Mouse (Mus musculus) MN1 (cell line): ENCODE results near the gene Pmf1.

ENCODE experiments used
- DNase-seq: peaks from one replicate; pipeline ENCODE4 v3.0.0-alpha.2; 2016; ENCODE audit warnings: low spot score

The Pmf1 gene

GRCm38 (mm10) chr3:88409741-88410644, at the start of gene Pmf1:
Pmf1 (minus strand) TSS chr3:88410331.
- peak; percentile 91 for DNase-seq

- peak; percentile 31 for DNase-seq
These were observed 48.7 kb upstream of the Pmf1 start for GRCm38 (mm10) chr3:88458778-88459219.

GRCm38 (mm10) chr3:88456746-88457532, 46.8 kb upstream of the Pmf1 start:
- no peak for DNase-seq

GRCm38 (mm10) chr3:88456313-88456712, 46.2 kb upstream of the Pmf1 start:
- no peak for DNase-seq

GRCm38 (mm10) chr3:88455588-88456264, 45.6 kb upstream of the Pmf1 start:
- no peak for DNase-seq

GRCm38 (mm10) chr3:88454762-88455587, 44.8 kb upstream of the Pmf1 start:
- DNase-seq = no peak

- no peak for DNase-seq
These were observed 43.9 kb upstream of the Pmf1 start for GRCm38 (mm10) chr3:88453986-88454385.

GRCm38 (mm10) chr3:88453369-88453768, 43.2 kb upstream of the Pmf1 start:
- DNase-seq = no peak

GRCm38 (mm10) chr3:88452716-88453115, 42.6 kb upstream of the Pmf1 start:
- no peak for DNase-seq

- no peak for DNase-seq
These were observed 42.1 kb upstream of the Pmf1 start for GRCm38 (mm10) chr3:88452246-88452645.

- no peak for DNase-seq
These were observed 40.4 kb upstream of the Pmf1 start for GRCm38 (mm10) chr3:88450379-88451131.

GRCm38 (mm10) chr3:88449395-88450023, 39.4 kb upstream of the Pmf1 start:
- no peak for DNase-seq

- no peak for DNase-seq
These were observed 38.3 kb upstream of the Pmf1 start for GRCm38 (mm10) chr3:88448443-88448842.

- DNase-seq = no peak
These were observed 37.6 kb upstream of the Pmf1 start for GRCm38 (mm10) chr3:88447676-88448183.

- no peak for DNase-seq
These were observed 36.5 kb upstream of the Pmf1 start for GRCm38 (mm10) chr3:88446471-88447123.

GRCm38 (mm10) chr3:88442888-88443287, 32.8 kb upstream of the Pmf1 start:
- no peak for DNase-seq

- no peak for DNase-seq
These were observed 32.4 kb upstream of the Pmf1 start for GRCm38 (mm10) chr3:88442488-88442887.

GRCm38 (mm10) chr3:88440500-88441381, 30.6 kb upstream of the Pmf1 start:
- peak; percentile 73 for DNase-seq
